Mouse (Mus musculus): Measurements from ENCODE around the gene Cse1l. TPM values are rescaled to one million over a fixed set of nuclear protein-coding genes. Genes with fewer than 3 reads are reported as not detected.

Cse1l gene
- polyA plus RNA-seq, 1 experiment from 2014 or later, result 213 TPM

- DNase-seq (ENCODE audit: low spot score), result no peak
- Histone ChIP-seq H3K4me3 (no peak overlapping the region), H3K9me3 (no peaks in the 10 kb centered on the region), H3K27me3 (replicated peaks; ENCODE audit: low read depth, poor library complexity, severe bottlenecking) (no peaks in the 10 kb centered on the region), H3K27ac (replicated peaks) (no peak overlapping the region), H3K36me3 (replicated peaks) (0 out of 2 replicates have a peak, but pooled peaks cover 4% of the 10 kb centered on the region), H3K4me1 (peaks cover 52% of the 10 kb centered on the region)
These were observed 86.1 kb downstream of the Cse1l start for GRCm38 (mm10) chr2:166991945-166992344.

GRCm38 (mm10) chr2:166995021-166995795 is 89.4 kb downstream of the Cse1l start:
- 7% methylated on average over 28 of the region's 28 CpGs for WGBS
- H3K9me3 ChIP-seq, result no peaks in the 10 kb centered on the region
- peak overlapping the region; percentile 100 for H3K4me3 ChIP-seq
- no peaks in the 10 kb centered on the region for H3K27me3 ChIP-seq (replicated peaks; ENCODE audit: low read depth, poor library complexity, severe bottlenecking)
- H3K36me3 ChIP-seq (replicated peaks), result no peaks in the 10 kb centered on the region
- H3K27ac ChIP-seq (replicated peaks), result peak overlapping the region; percentile 97
- DNase-seq (ENCODE audit: low spot score), result peak; percentile 29
- H3K4me1 ChIP-seq, result peaks cover 42% of the 10 kb centered on the region

Other genes with a start within 250 kb of the Cse1l start
- 32.6 and 35.2 TPM in 2 replicates for gene Prex1, start 192.2 kb upstream of the Cse1l start, polyA plus RNA-seq (2016; fragmentation: Nextera tagmentation; extraction: Ambion mirVana)
- gene Trp53rkb, start 113.5 kb upstream of the Cse1l start, polyA plus RNA-seq (2016; fragmentation: Nextera tagmentation; extraction: Ambion mirVana), result 10.6 and 12.0 TPM in 2 replicates
- 4.7 and 5.5 TPM in 2 replicates for gene Arfgef2, start 100.5 kb upstream of the Cse1l start, polyA plus RNA-seq (2016; fragmentation: Nextera tagmentation; extraction: Ambion mirVana)
- gene Stau1, start 90.3 kb downstream of the Cse1l start, polyA plus RNA-seq (2016; fragmentation: Nextera tagmentation; extraction: Ambion mirVana), result 96.1 and 96.8 TPM in 2 replicates
- gene Ddx27, start 109.2 kb downstream of the Cse1l start, polyA plus RNA-seq (2016; fragmentation: Nextera tagmentation; extraction: Ambion mirVana), result 69.0 and 69.9 TPM in 2 replicates
- 6.4 and 7.0 TPM in 2 replicates for gene Znfx1, start 157.0 kb downstream of the Cse1l start, polyA plus RNA-seq (2016; fragmentation: Nextera tagmentation; extraction: Ambion mirVana)